Mouse (Mus musculus): ENCODE measurements around the gene Mndal. TPM values are rescaled to one million over a fixed set of nuclear protein-coding genes. Genes with fewer than 3 reads are reported as not detected.
"Not testable (repeated sequence)": the region's sequence is repeated elsewhere in the genome, so short reads cannot be mapped to it uniquely, and the experiment has no call there.

Gene Mndal
- 0.10 TPM in 1 of 2 replicates, not detected in the other for polyA plus RNA-seq (2016; fragmentation: Nextera tagmentation; extraction: Ambion mirVana)

GRCm38 (mm10) chr1:173941924-173942779, at the start of gene Mndal, which contains the start of gene Ifi203:
Gene Mndal, minus strand, starts transcription at chr1:173942491.
Gene Ifi203, minus strand, starts transcription at chr1:173942672.
- 78% methylated on average over 3 of the region's 3 CpGs for WGBS
- H3K9me3 ChIP-seq; H3K27ac ChIP-seq (replicated peaks); H3K27me3 ChIP-seq (replicated peaks; ENCODE audit: low read depth, poor library complexity, severe bottlenecking); H3K36me3 ChIP-seq (replicated peaks); H3K4me1 ChIP-seq; DNase-seq (ENCODE audit: low spot score); H3K4me3 ChIP-seq: not testable (repeated sequence)

GRCm38 (mm10) chr1:173982694-173983305, 40.5 kb upstream of the Mndal start, which contains the start of gene Ifi202b:
Gene Ifi202b, minus strand, starts transcription at chr1:173982744.
- H3K4me1 ChIP-seq; H3K36me3 ChIP-seq (replicated peaks); H3K9me3 ChIP-seq; H3K4me3 ChIP-seq; DNase-seq (ENCODE audit: low spot score); H3K27me3 ChIP-seq (replicated peaks; ENCODE audit: low read depth, poor library complexity, severe bottlenecking); H3K27ac ChIP-seq (replicated peaks): not testable (repeated sequence)
- WGBS, result 86% methylated on average over 6 of the region's 6 CpGs

DNA sequence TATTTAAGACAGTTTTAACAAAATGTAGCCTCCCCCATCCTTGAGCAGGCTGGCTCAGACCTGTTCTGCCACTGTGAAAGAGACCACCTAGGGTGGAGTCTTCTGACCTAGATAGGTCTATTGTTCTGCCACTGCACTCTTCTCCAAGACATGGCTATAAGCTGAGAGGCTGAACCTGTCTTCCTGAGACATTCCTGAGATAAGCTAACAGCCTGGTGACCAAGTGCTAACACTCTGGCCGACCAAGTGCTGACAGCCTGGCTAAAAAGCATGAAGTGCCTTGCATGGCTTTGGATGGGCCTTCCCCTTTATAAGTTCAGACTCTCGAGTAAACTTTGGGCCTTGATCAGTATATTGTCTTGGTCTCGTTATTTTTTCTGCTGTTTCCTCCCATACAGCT, 38.7 kb upstream of the Mndal start:
- DNase-seq (ENCODE audit: low spot score); H3K27ac ChIP-seq (replicated peaks); H3K9me3 ChIP-seq; H3K36me3 ChIP-seq (replicated peaks); H3K4me3 ChIP-seq; H3K4me1 ChIP-seq; H3K27me3 ChIP-seq (replicated peaks; ENCODE audit: low read depth, poor library complexity, severe bottlenecking): not testable (repeated sequence)
- 66% methylated on average over 3 of the region's 3 CpGs for WGBS

DNA sequence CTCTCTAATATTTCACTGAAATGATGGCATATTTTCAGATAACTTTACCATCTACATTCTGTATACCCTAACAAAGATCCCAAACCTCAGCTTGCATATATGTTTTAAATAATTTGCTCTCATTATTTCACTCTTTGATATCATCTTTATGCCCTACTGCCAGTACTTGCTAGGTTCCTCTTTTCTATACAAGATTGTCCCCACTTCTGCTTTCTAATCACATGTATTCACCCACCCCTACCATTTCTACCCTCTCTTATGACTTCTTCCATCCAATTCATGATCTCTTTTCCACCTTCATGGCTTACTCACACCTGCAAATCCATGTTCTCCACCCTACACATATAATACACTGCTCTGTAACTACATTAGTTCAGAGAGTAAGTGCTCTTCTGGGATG, 35.3 kb upstream of the Mndal start:
- DNase-seq (ENCODE audit: low spot score), result no peak
- Histone ChIP-seq H3K4me1 (no peaks in the 10 kb centered on the region), H3K27ac (replicated peaks) (no peak overlapping the region), H3K9me3 (no peaks in the 10 kb centered on the region), H3K27me3 (replicated peaks; ENCODE audit: low read depth, poor library complexity, severe bottlenecking) (no peaks in the 10 kb centered on the region), H3K36me3 (replicated peaks) (no peaks in the 10 kb centered on the region), H3K4me3 (no peak overlapping the region)

- no peaks in the 10 kb centered on the region for H3K9me3 ChIP-seq
These were observed 30.8 kb upstream of the Mndal start for GRCm38 (mm10) chr1:173973111-173973510.

DNA sequence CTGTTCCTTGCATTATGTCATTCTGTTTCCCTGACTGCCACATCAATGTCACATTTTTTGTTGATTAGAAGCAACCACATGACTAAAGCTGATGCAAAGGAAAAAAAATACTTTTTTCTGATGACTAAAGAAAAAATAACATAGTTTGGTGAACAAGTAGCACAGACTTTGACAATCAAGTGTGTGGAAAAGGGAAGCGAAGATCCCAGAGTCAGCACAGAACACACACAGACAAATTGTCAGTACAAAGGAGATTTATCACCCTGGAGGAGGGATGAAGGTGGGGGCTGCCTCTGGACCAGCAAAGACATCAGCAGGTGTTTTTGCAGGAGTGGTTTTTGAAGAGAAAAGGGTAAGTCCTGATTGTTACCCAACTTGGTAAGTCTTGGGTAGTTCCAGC, 19.2 kb upstream of the Mndal start:
- 85% methylated on average over 1 of the region's 1 CpGs for WGBS
- not testable (repeated sequence) for H3K36me3 ChIP-seq (replicated peaks); H3K4me3 ChIP-seq; H3K9me3 ChIP-seq; H3K27me3 ChIP-seq (replicated peaks; ENCODE audit: low read depth, poor library complexity, severe bottlenecking); DNase-seq (ENCODE audit: low spot score); H3K4me1 ChIP-seq; H3K27ac ChIP-seq (replicated peaks)

More at GRCm38 (mm10) chr1:173973111-173973510, 30.8 kb upstream of the Mndal start:
- DNase-seq (ENCODE audit: low spot score), result no peak
- Histone ChIP-seq H3K27me3 (replicated peaks; ENCODE audit: low read depth, poor library complexity, severe bottlenecking) (no peaks in the 10 kb centered on the region), H3K36me3 (replicated peaks) (no peaks in the 10 kb centered on the region), H3K4me3 (no peak overlapping the region), H3K4me1 (no peaks in the 10 kb centered on the region), H3K27ac (replicated peaks) (no peak overlapping the region)

- not testable (repeated sequence) for H3K4me1 ChIP-seq; H3K9me3 ChIP-seq; H3K36me3 ChIP-seq (replicated peaks); H3K27me3 ChIP-seq (replicated peaks; ENCODE audit: low read depth, poor library complexity, severe bottlenecking); DNase-seq (ENCODE audit: low spot score); H3K4me3 ChIP-seq; H3K27ac ChIP-seq (replicated peaks)
- 71% methylated on average over 3 of the region's 3 CpGs for WGBS
These were observed 17.7 kb upstream of the Mndal start for GRCm38 (mm10) chr1:173959998-173960397.

- not testable (repeated sequence) for H3K27ac ChIP-seq (replicated peaks); H3K4me1 ChIP-seq; H3K9me3 ChIP-seq; H3K27me3 ChIP-seq (replicated peaks; ENCODE audit: low read depth, poor library complexity, severe bottlenecking); H3K36me3 ChIP-seq (replicated peaks); DNase-seq (ENCODE audit: low spot score); H3K4me3 ChIP-seq
- WGBS, result 78% methylated on average over 3 of the region's 3 CpGs
These were observed 13.7 kb upstream of the Mndal start for GRCm38 (mm10) chr1:173955839-173956527.

- DNase-seq (ENCODE audit: low spot score), result no peak
- 81% methylated on average over 2 of the region's 2 CpGs for WGBS
These were observed 12.9 kb upstream of the Mndal start for GRCm38 (mm10) chr1:173955071-173955796.

GRCm38 (mm10) chr1:173953563-173953962, 11.3 kb upstream of the Mndal start:
- no peaks in the 10 kb centered on the region for H3K36me3 ChIP-seq (replicated peaks)
- DNase-seq (ENCODE audit: low spot score), result no peak
- 89% methylated on average over 1 of the region's 1 CpGs for WGBS
- H3K4me1 ChIP-seq, result no peaks in the 10 kb centered on the region
- no peak overlapping the region for H3K4me3 ChIP-seq
- no peaks in the 10 kb centered on the region for H3K27me3 ChIP-seq (replicated peaks; ENCODE audit: low read depth, poor library complexity, severe bottlenecking)
- H3K9me3 ChIP-seq, result no peaks in the 10 kb centered on the region
- H3K27ac ChIP-seq (replicated peaks), result no peak overlapping the region

More at GRCm38 (mm10) chr1:173955071-173955796, 12.9 kb upstream of the Mndal start:
- Histone ChIP-seq H3K4me1 (no peaks in the 10 kb centered on the region), H3K27ac (replicated peaks) (no peak overlapping the region), H3K9me3 (no peaks in the 10 kb centered on the region), H3K4me3 (no peak overlapping the region), H3K36me3 (replicated peaks) (no peaks in the 10 kb centered on the region), H3K27me3 (replicated peaks; ENCODE audit: low read depth, poor library complexity, severe bottlenecking) (no peaks in the 10 kb centered on the region)

DNA sequence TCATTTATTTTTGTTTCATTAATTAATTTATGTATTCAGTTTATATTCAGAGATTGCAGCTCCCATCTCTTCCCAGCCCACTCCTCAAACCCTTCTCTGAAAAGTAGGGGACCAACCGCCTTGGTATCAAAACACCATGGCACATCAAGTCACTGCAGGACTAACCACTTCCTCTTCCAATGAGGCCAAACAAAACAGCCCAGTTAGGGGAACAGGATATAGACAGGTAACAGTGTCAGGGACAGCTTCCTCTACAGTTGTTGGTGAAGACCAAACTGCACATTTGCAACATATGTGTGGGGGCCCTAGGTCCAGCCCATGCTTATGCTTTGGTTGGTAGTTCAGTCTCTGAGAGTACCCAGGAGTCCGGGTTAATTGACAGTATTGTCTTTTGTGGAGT, 6.8 kb upstream of the Mndal start:
- 80% methylated on average over 2 of the region's 2 CpGs for WGBS
- H3K4me3 ChIP-seq; H3K9me3 ChIP-seq; H3K4me1 ChIP-seq; H3K27ac ChIP-seq (replicated peaks); H3K27me3 ChIP-seq (replicated peaks; ENCODE audit: low read depth, poor library complexity, severe bottlenecking); DNase-seq (ENCODE audit: low spot score); H3K36me3 ChIP-seq (replicated peaks): not testable (repeated sequence)

- not testable (repeated sequence) for DNase-seq (ENCODE audit: low spot score)
These were observed 432 bp upstream of the Mndal start for GRCm38 (mm10) chr1:173942780-173943066.

More at GRCm38 (mm10) chr1:173942780-173943066, 432 bp upstream of the Mndal start:
- H3K4me1 ChIP-seq; H3K9me3 ChIP-seq; H3K27ac ChIP-seq (replicated peaks); H3K36me3 ChIP-seq (replicated peaks); H3K4me3 ChIP-seq; H3K27me3 ChIP-seq (replicated peaks; ENCODE audit: low read depth, poor library complexity, severe bottlenecking): not testable (repeated sequence)

Data from embryonic facial prominence, embryonic 10.5 days (tissue).